ENCODE assay signal across 10 mouse cellular contexts in the genomic region with DNA sequence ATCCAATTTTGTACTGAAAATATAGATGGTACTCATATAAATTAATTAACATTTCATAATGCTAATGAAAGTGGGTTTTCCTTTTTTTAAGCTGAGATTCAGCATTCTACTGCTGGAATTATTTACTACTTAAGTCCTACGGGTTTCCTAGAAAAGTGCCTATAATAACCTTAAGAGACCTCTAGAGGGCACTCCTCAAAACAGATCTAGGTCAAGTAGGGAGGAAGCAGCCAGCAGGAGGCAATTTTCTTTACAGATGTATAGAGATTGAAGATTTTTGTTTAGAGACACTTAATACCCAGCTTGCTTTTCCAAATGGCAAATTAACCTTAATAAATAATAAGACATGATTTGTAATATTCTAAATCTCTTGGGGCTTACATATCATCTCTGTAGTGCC.
DNase-seq lines count a peak whose midpoint lies in the region; ATAC-seq and TF ChIP-seq lines count a peak whose summit lies in the region.
"Had no signal": no experiment of that assay in that cellular context is flagged by ENCODE, and none has a peak within 500 bp of the region (broad histone marks: within the 10 kb centered on the region; RNA-seq: fewer than 3 reads in every experiment).

No protein-coding gene starts in this region.

- no peak overlapping the region for H3K27ac ChIP-seq in embryonic facial prominence, embryonic 11.5 days (replicated peaks; ENCODE audit: low read depth, low read length)
- no peak overlapping the region for H3K27ac ChIP-seq in embryonic facial prominence, embryonic 10.5 days (replicated peaks)
- no peak overlapping the region for H3K27ac ChIP-seq in liver, adult 2 months (replicated peaks; ENCODE audit: insufficient read depth, low read depth, low read length)
- H3K27ac ChIP-seq in liver, embryonic 11.5 days (ENCODE audit: low read depth, low read length) = no peak overlapping the region
- H3K27ac ChIP-seq: embryonic facial prominence, embryonic 13.5 days; liver, embryonic 12.5 days had no signal

- peak; percentile 66 for DNase-seq in embryonic facial prominence, embryonic 11.5 days (ENCODE audit: low spot score)
- no peak for DNase-seq in embryonic facial prominence, embryonic 10.5 days (ENCODE audit: low spot score)
- peak; percentile 37 for DNase-seq in liver, adult 2 months (ENCODE audit: extremely low read depth, low read depth, low spot score)
- DNase-seq in liver, embryonic 11.5 days (ENCODE audit: low spot score) = no peak
- peak; percentile 9 for DNase-seq in ZHBTc4 (ENCODE audit: low read depth, low spot score)
- no peak for DNase-seq in urinary bladder, postnatal 4 days (ENCODE audit: low spot score in 2 of 2)
- no peak for DNase-seq in adrenal gland, postnatal 10 days

- no peak overlapping the region for H3K4me2 ChIP-seq in embryonic facial prominence, embryonic 11.5 days (ENCODE audit: low read depth, low read length)
- H3K4me2 ChIP-seq in liver, embryonic 11.5 days = no peak overlapping the region
- H3K4me2 ChIP-seq: embryonic facial prominence, embryonic 13.5 days; liver, embryonic 12.5 days had no signal

- H3K9ac ChIP-seq in embryonic facial prominence, embryonic 11.5 days (replicated peaks; ENCODE audit: low read length) = no peak overlapping the region
- no peak overlapping the region for H3K9ac ChIP-seq in liver, adult 2 months (ENCODE audit: low read depth, low read length)
- H3K9ac ChIP-seq in liver, embryonic 11.5 days (ENCODE audit: low read depth, low read length) = no peak overlapping the region
- H3K9ac ChIP-seq: embryonic facial prominence, embryonic 13.5 days; liver, embryonic 12.5 days had no signal

- H3K9me3 ChIP-seq in embryonic facial prominence, embryonic 11.5 days (replicated peaks; ENCODE audit: control insufficient read depth, low read length) = no peaks in the 10 kb centered on the region
- H3K9me3 ChIP-seq in embryonic facial prominence, embryonic 10.5 days = no peaks in the 10 kb centered on the region
- no peaks in the 10 kb centered on the region for H3K9me3 ChIP-seq in liver, embryonic 11.5 days (ENCODE audit: control insufficient read depth, low read length)
- H3K9me3 ChIP-seq: embryonic facial prominence, embryonic 13.5 days; liver, embryonic 12.5 days had no signal

- TF ChIP-seq POLR2A in liver, adult 2 months (IDR thresholded peaks at IDR 0.05; ENCODE audit: extremely low read depth, insufficient read depth, low read length) = no peak

- no peak for ATAC-seq in embryonic facial prominence, embryonic 11.5 days (replicated peaks; ENCODE audit: insufficient number of reproducible peaks, low FRiP score, low TSS enrichment, low read depth)
- ATAC-seq in liver, embryonic 11.5 days (replicated peaks; ENCODE audit: low FRiP score) = no peak
- peak; percentile 83 for ATAC-seq in megakaryocyte progenitor cell, adult 5-6 weeks (replicated peaks; ENCODE audit: poor library complexity)
- ATAC-seq: liver, embryonic 12.5 days had no signal

- no peaks in the 10 kb centered on the region for H3K4me1 ChIP-seq in embryonic facial prominence, embryonic 11.5 days (ENCODE audit: control insufficient read depth, insufficient read depth, low read length)
- H3K4me1 ChIP-seq in embryonic facial prominence, embryonic 10.5 days = no peaks in the 10 kb centered on the region
- H3K4me1 ChIP-seq in liver, adult 2 months (ENCODE audit: control insufficient read depth, insufficient read depth, low read length) = no peaks in the 10 kb centered on the region
- no peaks in the 10 kb centered on the region for H3K4me1 ChIP-seq in liver, embryonic 11.5 days (replicated peaks; ENCODE audit: control insufficient read depth, insufficient read depth, low read length)
- H3K4me1 ChIP-seq: embryonic facial prominence, embryonic 13.5 days; liver, embryonic 12.5 days had no signal

- 18% methylated on average over 1 of the region's 1 CpGs for WGBS in embryonic facial prominence, embryonic 11.5 days
- WGBS in embryonic facial prominence, embryonic 10.5 days = 36% methylated on average over 1 of the region's 1 CpGs
- WGBS in liver, adult 2 months = 10% methylated on average over 1 of the region's 1 CpGs
- WGBS in liver, embryonic 11.5 days = 46% methylated on average over 1 of the region's 1 CpGs

- H3K27me3 ChIP-seq in embryonic facial prominence, embryonic 11.5 days (ENCODE audit: control insufficient read depth, insufficient read depth, low read length) = no peaks in the 10 kb centered on the region
- H3K27me3 ChIP-seq in embryonic facial prominence, embryonic 10.5 days (replicated peaks; ENCODE audit: low read depth, poor library complexity, severe bottlenecking) = no peaks in the 10 kb centered on the region
- no peaks in the 10 kb centered on the region for H3K27me3 ChIP-seq in liver, adult 2 months (ENCODE audit: control insufficient read depth, insufficient read depth, low read length)
- no peaks in the 10 kb centered on the region for H3K27me3 ChIP-seq in liver, embryonic 11.5 days (replicated peaks; ENCODE audit: control insufficient read depth, insufficient read depth, low read length)
- H3K27me3 ChIP-seq: embryonic facial prominence, embryonic 13.5 days; liver, embryonic 12.5 days had no signal

- no peak overlapping the region for H3K4me3 ChIP-seq in embryonic facial prominence, embryonic 11.5 days (ENCODE audit: low read depth, low read length)
- no peak overlapping the region for H3K4me3 ChIP-seq in embryonic facial prominence, embryonic 10.5 days
- no peak overlapping the region for H3K4me3 ChIP-seq in liver, adult 2 months (ENCODE audit: insufficient read depth, low read depth, low read length)
- no peak overlapping the region for H3K4me3 ChIP-seq in liver, embryonic 11.5 days (ENCODE audit: low read depth, low read length)
- H3K4me3 ChIP-seq: embryonic facial prominence, embryonic 13.5 days; liver, embryonic 12.5 days had no signal

- peak; percentile 37 for TF ChIP-seq CTCF in liver, adult 2 months (IDR thresholded peaks at IDR 0.05; ENCODE audit: low read depth, low read length)

- no peaks in the 10 kb centered on the region for H3K79me2 ChIP-seq in liver, adult 2 months (ENCODE audit: control insufficient read depth, insufficient read depth, low read length)

- no peaks in the 10 kb centered on the region for H3K36me3 ChIP-seq in embryonic facial prominence, embryonic 11.5 days (replicated peaks; ENCODE audit: control insufficient read depth, insufficient read depth, low read depth, low read length)
- H3K36me3 ChIP-seq in embryonic facial prominence, embryonic 10.5 days (replicated peaks) = no peaks in the 10 kb centered on the region
- no peaks in the 10 kb centered on the region for H3K36me3 ChIP-seq in liver, adult 2 months (ENCODE audit: control insufficient read depth, insufficient read depth, low read length)
- H3K36me3 ChIP-seq in liver, embryonic 11.5 days (ENCODE audit: control insufficient read depth, insufficient read depth, low read length) = no peaks in the 10 kb centered on the region
- H3K36me3 ChIP-seq: embryonic facial prominence, embryonic 13.5 days; liver, embryonic 12.5 days had no signal

Comparison
In these comparisons a context has a peak if more than half of its experiments do, and no peak if none do; other contexts are left out.
1. DNase-seq: peak in embryonic facial prominence, embryonic 11.5 days (single experiment), liver, adult 2 months (single experiment) and ZHBTc4 (single experiment); none in embryonic facial prominence, embryonic 10.5 days (single experiment), liver, embryonic 11.5 days (single experiment), urinary bladder, postnatal 4 days (0 of 2) and adrenal gland, postnatal 10 days (single experiment).